Mouse (Mus musculus): ENCODE results near the gene Olfr1368. TPM values are rescaled to one million over a fixed set of nuclear protein-coding genes. Genes with fewer than 3 reads are reported as not detected.

Olfr1368 gene
- not detected for total RNA-seq (2021)

DNA sequence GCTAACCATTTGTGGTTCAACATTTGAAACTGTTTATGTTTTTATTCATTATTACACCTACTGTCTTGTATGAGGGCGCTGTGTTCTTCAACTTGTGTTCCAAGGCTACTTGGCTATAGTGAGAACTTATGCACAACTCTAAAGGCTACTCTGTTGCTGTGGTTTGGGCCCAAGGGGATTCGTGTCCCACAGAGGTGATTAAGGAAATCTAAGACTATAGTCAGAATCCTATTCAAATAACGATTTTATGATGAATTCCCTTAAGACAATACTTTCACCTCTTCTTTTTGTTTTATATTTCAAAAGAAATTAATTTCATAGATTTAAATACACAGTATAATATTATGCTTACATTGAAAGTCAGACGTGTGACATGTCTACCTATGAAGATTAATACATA, at the start of gene Olfr1368:
TSS of gene Olfr1368 (minus strand) at position 101 of the 400 bp plus-strand sequence.
- DNase-seq (ENCODE audit: low spot score): no peak
- intact Hi-C loops (cut with DNase I): no loop called here

DNA sequence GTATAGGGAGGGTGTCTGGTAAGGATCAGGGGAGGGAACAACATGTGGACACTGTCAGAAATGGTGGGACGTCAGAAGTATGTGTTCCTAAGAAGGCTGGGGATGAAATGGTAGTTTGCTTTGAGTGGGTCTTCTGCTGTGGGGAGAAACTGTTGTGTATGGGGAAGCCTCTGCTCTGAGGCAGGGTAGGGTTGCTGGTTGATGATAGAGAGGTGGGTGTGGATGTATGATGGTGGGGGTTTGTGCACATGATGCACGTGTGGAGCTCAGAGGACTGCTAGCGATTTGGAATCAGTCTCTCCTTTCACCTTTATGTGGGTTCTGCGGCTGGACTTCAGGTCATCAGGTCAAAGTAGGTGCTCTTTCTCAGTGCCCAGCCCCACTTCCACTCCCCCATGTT, 39.9 kb upstream of the Olfr1368 start:
- intact Hi-C loops (cut with DNase I): no loop called here
- DNase-seq (ENCODE audit: low spot score): no peak

DNA sequence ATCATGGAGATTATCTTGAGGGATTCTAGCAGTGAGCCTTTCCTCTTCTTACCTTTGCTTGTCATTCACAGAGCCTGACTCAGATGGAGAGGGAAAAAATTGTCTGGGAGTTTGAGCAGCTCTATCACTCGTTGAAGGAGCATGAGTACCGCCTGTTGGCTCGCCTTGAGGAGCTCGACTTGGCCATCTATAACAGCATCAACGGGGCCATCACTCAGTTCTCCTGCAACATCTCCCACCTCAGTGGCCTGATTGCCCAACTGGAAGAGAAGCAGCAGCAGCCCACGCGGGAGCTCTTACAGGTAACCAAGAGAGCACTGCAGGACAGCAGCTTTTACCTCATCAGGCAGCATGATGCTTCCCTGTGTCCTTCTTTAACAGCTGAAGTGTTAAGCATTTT, 38.0 kb upstream of the Olfr1368 start:
- no peak for DNase-seq (ENCODE audit: low spot score)
- intact Hi-C loops (cut with DNase I): no loop called here

DNA sequence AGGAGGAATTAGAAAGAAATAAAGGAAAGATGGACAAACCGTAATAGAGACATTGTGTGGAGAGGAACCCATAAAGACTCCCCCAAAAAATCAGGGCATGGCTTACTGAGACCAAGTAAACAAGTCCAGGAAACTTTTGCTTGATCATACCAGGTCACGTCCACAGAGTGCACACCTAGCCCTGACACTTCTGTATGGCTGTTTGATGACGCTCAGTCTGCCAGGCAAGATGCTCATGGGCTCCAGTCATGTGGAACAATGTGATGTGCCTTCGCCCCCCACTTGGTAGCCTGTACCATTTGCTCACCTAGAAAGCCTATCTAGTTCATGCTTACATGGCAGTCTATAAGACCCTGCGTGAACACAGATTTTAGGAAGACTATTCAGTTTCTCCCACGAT, 37.4 kb upstream of the Olfr1368 start:
- DNase-seq (ENCODE audit: low spot score): no peak
- intact Hi-C loops (cut with DNase I): no loop called here

DNA sequence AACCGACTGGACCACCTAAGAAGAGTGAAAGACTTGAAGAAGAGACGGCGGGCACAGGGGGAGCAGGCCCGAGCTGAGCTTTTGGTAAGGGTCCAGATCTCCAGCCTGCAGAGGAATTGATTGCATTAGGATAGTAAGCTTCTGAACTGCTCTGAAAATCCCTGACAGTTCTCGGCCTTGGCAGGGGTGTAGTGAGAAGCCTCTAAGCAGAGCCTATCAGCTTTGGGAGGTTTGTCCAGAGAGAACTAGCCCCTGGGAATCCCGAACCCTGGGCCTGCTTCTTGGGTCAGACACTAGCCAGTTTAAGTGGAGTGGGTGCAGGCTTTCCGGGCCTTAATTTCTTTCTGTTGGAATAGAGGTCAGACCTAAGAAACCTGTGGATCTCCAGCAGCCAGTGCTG, 36.3 kb upstream of the Olfr1368 start:
- intact Hi-C loops (cut with DNase I): no loop called here
- no peak for DNase-seq (ENCODE audit: low spot score)

GRCm38 (mm10) chr13:21180551-21181530, 35.2 kb upstream of the Olfr1368 start:
- DNase-seq (ENCODE audit: low spot score): no peak
- intact Hi-C loops (cut with DNase I): no loop called here

GRCm38 (mm10) chr13:21179724-21180550, 34.3 kb upstream of the Olfr1368 start:
- intact Hi-C loops (cut with DNase I): no loop called here
- peak; percentile 84 for DNase-seq (ENCODE audit: low spot score)

DNA sequence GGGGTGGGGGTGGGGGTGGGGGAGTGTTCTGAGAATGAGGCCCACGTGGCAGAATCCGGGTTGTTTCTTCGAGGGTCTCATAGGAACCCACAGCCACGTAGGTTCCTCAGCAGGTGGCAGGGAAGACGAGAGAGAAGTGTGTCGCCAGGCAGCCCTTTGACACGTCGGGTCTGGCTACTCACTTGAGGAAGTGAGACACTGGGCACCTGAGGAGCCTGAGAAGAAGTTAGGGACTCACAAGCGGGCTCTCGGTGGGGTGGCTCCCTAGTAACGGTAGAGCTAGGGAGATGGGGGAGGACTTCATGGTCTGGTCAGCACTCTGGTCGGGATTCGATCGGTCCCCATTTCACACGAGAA, 33.7 kb upstream of the Olfr1368 start, which contains the start of gene Trim27:
TSS of gene Trim27 (plus strand) at position 79 of the 357 bp plus-strand sequence.
- intact Hi-C loops (cut with DNase I): no loop called here
- DNase-seq (ENCODE audit: low spot score): no peak

GRCm38 (mm10) chr13:21178364-21178763, 32.7 kb upstream of the Olfr1368 start:
- DNase-seq (ENCODE audit: low spot score): no peak
- intact Hi-C loops (cut with DNase I): no loop called here

DNA sequence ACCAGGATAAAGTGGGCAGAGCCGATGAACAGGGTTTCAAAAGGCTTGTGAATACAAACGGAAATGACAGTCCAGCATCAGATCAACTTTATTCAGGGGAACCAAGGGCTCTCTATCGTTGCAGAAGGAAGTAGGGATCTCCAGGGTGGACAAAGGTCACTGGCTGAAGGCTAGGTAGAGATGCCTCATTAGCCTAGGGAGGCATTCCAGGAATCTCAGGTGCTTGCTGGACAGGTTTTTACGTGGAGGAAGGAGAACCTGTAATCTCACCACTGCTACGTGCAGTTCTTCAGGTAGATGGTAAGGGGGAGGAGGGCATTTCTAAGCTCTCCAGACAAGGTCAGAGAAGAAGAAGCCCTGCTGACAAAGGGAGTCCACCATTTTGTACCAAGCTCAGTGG, 32.0 kb upstream of the Olfr1368 start:
- intact Hi-C loops (cut with DNase I): no loop called here
- DNase-seq (ENCODE audit: low spot score): no peak

DNA sequence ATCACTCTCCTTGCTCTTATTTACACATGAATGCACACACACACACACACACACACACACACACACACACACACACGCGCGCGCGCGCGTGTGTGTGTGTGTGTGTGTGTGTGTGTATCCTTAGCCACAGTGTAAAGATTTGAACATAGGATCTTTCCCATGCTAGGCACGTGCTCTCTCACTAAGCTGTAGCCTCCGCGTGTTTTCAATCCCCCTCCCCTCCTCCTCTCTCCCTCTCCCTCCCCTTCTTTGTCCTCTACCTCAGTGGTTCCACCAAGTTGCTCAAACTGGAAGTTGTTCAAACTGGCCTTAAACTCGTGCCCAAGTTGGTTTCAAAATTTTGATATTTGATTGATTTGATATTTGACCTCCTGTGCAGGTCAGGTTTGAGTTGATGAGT, 31.1 kb upstream of the Olfr1368 start:
- intact Hi-C loops (cut with DNase I): no loop called here
- no peak for DNase-seq (ENCODE audit: low spot score)

DNA sequence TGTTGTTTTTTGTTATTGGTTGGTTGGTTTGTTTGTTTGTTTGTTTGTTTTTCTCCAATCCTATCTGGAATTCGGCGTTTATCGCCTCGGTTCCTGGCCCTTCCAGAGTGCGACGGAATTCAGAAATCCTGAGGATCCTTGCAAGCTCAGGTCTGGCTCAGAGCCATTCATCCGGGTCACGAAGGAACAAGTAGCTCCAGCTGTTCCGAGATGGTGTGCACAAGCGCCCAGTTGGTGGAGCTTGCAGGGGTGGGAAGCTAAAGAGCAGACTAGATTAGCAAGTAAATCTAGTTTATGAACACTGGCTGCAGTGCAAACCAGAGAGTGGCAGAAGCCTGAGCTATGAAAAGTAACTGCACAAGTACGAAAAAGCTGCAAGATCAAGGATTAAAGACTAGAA, 27.4 kb upstream of the Olfr1368 start:
- DNase-seq (ENCODE audit: low spot score): peak; percentile 73

GRCm38 (mm10) chr13:21172241-21173027, 26.8 kb upstream of the Olfr1368 start:
- DNase-seq (ENCODE audit: low spot score): no peak
- intact Hi-C loops (cut with DNase I): loop anchor here (2.0 to 5.0 kb wide), 5 partner anchors 26 to 850 kb away; no protein-coding TSS in a partner anchor

More for the DNA sequence above, 27.4 kb upstream of the Olfr1368 start:
- intact Hi-C loops (cut with DNase I): loop anchor here (2.0 to 5.0 kb wide), 5 partner anchors 26 to 849 kb away; no protein-coding TSS in a partner anchor

- intact Hi-C loops (cut with DNase I): loop anchor here (2.0 to 5.0 kb wide), 5 partner anchors 27 to 851 kb away; no protein-coding TSS in a partner anchor
- DNase-seq (ENCODE audit: low spot score): no peak
Observed at GRCm38 (mm10) chr13:21171600-21172150, 26.0 kb upstream of the Olfr1368 start.

- DNase-seq (ENCODE audit: low spot score): no peak
- intact Hi-C loops (cut with DNase I): loop anchor here (5.0 kb wide), 4 partner anchors 61 to 851 kb away; no protein-coding TSS in a partner anchor
Observed at GRCm38 (mm10) chr13:21171156-21171530, 25.5 kb upstream of the Olfr1368 start.

GRCm38 (mm10) chr13:21170431-21171155, 24.9 kb upstream of the Olfr1368 start:
- DNase-seq (ENCODE audit: low spot score): no peak
- intact Hi-C loops (cut with DNase I): loop anchor here (5.0 kb wide), 4 partner anchors 62 to 852 kb away; no protein-coding TSS in a partner anchor

DNA sequence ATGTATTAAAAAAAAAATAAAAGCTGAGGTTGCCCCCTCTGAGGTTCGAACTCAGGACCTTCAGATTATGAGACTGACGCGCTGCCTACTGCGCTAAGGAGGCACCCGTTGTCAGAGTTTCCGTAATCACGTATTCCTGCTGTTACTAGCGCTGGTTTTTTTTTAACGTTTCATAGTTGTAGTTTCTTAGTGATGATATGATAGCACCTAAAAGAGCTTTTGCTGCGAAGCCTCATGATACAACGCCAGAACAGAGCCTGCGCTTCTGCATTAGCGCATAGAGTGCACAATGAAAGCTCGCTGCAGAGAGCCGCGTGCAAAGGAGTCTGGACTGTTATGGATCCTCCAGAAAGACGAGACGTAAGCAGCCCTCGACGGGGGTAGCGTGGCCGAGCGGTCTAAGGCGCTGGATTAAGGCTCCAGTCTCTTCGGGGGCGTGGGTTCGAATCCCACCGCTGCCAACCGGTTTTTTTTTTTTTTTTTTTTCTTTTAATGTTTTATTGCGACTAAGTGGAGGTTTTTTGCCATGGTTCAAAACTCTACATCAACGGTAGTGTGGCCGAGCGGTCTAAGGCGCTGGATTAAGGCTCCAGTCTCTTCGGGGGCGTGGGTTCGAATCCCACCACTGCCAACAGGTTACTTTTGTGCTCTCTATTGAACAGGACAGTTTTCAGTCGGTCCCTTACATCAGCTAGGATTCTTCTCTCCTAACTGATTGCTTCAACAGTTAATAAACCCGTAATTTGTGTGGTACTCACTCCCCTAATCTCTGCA, 24.2 kb upstream of the Olfr1368 start:
- intact Hi-C loops (cut with DNase I): loop anchor here (5.0 to 10.0 kb wide), 6 partner anchors 62 to 852 kb away; partner anchors contain the start of gene Zfp184

More for the DNA sequence above, 24.2 kb upstream of the Olfr1368 start:
- peak; percentile 59 for DNase-seq (ENCODE audit: low spot score)
